Mouse (Mus musculus): ENCODE data around the gene Chrm2. TPM values are rescaled to one million over a fixed set of nuclear protein-coding genes. Genes with fewer than 3 reads are reported as not detected.

The Chrm2 gene
- 0.30 TPM for polyA plus RNA-seq (2015; fragmentation: Illumina TruSeq; extraction: RNeasy Lipid Tissue Mini Kit (QIAGEN cat#74804); ENCODE audit: insufficient read depth, low replicate concordance)

DNA sequence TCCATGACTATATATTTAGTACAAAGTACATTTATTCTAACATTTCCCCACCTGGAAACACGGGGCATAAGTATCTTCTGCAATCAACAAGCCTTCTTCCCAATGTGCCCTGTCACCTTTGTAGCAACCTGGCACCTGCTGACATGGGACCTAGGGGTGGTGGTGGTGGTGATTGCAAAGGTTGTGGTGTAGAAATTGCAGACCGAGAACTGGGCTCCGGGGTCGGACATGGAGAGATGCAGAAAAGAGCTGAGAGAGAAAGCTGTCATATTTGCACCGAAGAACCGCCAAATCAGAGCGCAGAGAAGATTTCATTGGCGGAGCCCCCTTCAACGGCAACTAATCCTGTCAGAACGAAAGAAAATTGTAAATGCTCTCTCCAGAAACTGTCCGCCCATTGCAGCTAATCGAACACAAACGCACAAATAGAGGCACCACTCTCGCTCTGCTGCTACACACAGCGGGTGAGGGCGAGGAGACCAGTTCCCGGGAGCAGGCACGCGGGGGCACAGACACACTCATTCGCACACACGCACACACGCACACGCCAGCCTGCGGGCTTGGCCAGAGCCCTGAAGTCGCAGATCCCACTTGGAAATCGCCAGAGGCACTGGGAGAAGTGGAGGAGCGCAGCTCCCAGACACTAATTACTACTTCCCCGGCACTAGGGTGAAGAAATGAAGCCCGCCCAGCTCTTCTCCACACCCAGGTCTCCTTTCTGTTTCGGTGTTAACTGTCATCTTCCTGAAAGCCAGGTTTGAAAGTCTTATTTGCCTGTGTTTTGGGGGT is at the start of gene Chrm2:
Gene Chrm2 (plus strand): TSS at position 473 of the 789 bp plus-strand sequence.

